8 mouse cellular contexts compared by ENCODE assay signal in the genomic region with DNA sequence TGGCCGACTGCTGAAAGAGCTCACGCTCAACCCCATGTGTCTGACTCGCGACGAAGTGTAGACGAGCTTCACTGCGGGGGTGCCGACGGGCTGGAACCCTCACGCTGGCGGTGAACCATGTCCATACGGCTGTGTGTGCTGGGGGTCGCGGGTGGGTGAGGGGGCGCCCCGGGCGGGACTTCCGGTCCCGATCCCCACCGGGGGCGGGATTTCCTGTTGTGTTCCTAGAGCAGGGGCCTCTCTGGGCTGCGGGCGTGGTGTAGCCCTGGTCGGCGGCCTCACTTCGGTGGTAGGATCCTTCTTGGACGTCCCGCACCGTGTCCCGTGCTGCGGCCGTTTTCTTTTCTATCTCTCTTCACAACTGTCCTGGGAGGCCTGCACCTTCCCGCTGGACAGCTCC. TPM values are rescaled to one million over a fixed set of nuclear protein-coding genes. Genes with fewer than 3 reads are reported as not detected.
DNase-seq lines count a peak whose midpoint lies in the region; ATAC-seq and TF ChIP-seq lines count a peak whose summit lies in the region.

No protein-coding gene starts in this region.

- no peaks in the 10 kb centered on the region for H3K27me3 ChIP-seq in kidney, adult 2 months (replicated peaks; ENCODE audit: control insufficient read depth, insufficient read depth, low read length)
- no peaks in the 10 kb centered on the region for H3K27me3 ChIP-seq in liver, embryonic 15.5 days
- no peaks in the 10 kb centered on the region for H3K27me3 ChIP-seq in neural tube, embryonic 15.5 days (replicated peaks)

- peak overlapping the region; percentile 98 for H3K4me2 ChIP-seq in liver, embryonic 15.5 days
- H3K4me2 ChIP-seq in neural tube, embryonic 15.5 days: peak overlapping the region; percentile 75

- peaks cover 5% of the 10 kb centered on the region for H3K4me1 ChIP-seq in brown adipose tissue, adult 24 weeks (ENCODE audit: control insufficient read depth, insufficient read depth, insufficient read length, low read length)
- peaks cover 23% of the 10 kb centered on the region for H3K4me1 ChIP-seq in kidney, adult 2 months (ENCODE audit: control insufficient read depth, insufficient read depth, low read length)
- peaks cover 56% of the 10 kb centered on the region for H3K4me1 ChIP-seq in liver, embryonic 15.5 days (replicated peaks)
- H3K4me1 ChIP-seq in neural tube, embryonic 15.5 days: peaks cover 64% of the 10 kb centered on the region

- ATAC-seq in liver, embryonic 15.5 days (ENCODE audit: insufficient read depth): peak; percentile 33
- peak; percentile 53 for ATAC-seq in neural tube, embryonic 15.5 days (ENCODE audit: low FRiP score)

- peak overlapping the region; percentile 73 for H3K4me3 ChIP-seq in brown adipose tissue, adult 24 weeks (ENCODE audit: insufficient read depth, low read depth, low read length)
- H3K4me3 ChIP-seq in kidney, adult 2 months (ENCODE audit: insufficient read depth, low read depth, low read length): peak overlapping the region; percentile 79
- H3K4me3 ChIP-seq in liver, embryonic 15.5 days (replicated peaks): peak overlapping the region; percentile 76
- H3K4me3 ChIP-seq in neural tube, embryonic 15.5 days (replicated peaks): peak overlapping the region; percentile 82

- 0% methylated on average over 33 of the region's 33 CpGs for WGBS in kidney, adult 2 months
- under 1% methylated on average over 33 of the region's 33 CpGs for WGBS in liver, embryonic 15.5 days (ENCODE audit: insufficient replicate concordance)
- under 1% methylated on average over 33 of the region's 33 CpGs for WGBS in neural tube, embryonic 15.5 days

- intact Hi-C loops in gastrocnemius, postnatal 14 days (cut with DNase I; ENCODE audit: low total_unique reads): no loop called here

- TF ChIP-seq POLR2A in kidney, adult 2 months (IDR thresholded peaks at IDR 0.05; ENCODE audit: low read depth, low read length): no peak

- TF ChIP-seq CTCF in kidney, adult 2 months (conservative IDR thresholded peaks at IDR 0.05; ENCODE audit: insufficient read depth, insufficient read length, low read depth, low read length): no peak

- peak; percentile 80 for DNase-seq in kidney, adult 18-20 months
- DNase-seq in kidney, adult 11 months: no peak
- DNase-seq in gastrocnemius, postnatal 14 days: peak; percentile 81
- peak; percentile 84 for DNase-seq in kidney, adult 2 months
- DNase-seq in thymus, postnatal 25 days: peak; percentile 79

- no peaks in the 10 kb centered on the region for H3K9me3 ChIP-seq in liver, embryonic 15.5 days (replicated peaks)
- no peaks in the 10 kb centered on the region for H3K9me3 ChIP-seq in neural tube, embryonic 15.5 days (replicated peaks)

- H3K9ac ChIP-seq in liver, embryonic 15.5 days: peak overlapping the region; percentile 70
- H3K9ac ChIP-seq in neural tube, embryonic 15.5 days (replicated peaks): peak overlapping the region; percentile 80

- H3K27ac ChIP-seq in brown adipose tissue, adult 24 weeks (replicated peaks; ENCODE audit: low read depth, low read length): peak overlapping the region; percentile 95
- H3K27ac ChIP-seq in kidney, adult 2 months (ENCODE audit: insufficient read depth, low read depth, low read length): peak overlapping the region; percentile 98
- peak overlapping the region; percentile 98 for H3K27ac ChIP-seq in liver, embryonic 15.5 days (replicated peaks)
- peak overlapping the region; percentile 100 for H3K27ac ChIP-seq in neural tube, embryonic 15.5 days (replicated peaks)

- H3K36me3 ChIP-seq in kidney, adult 2 months (ENCODE audit: control insufficient read depth, insufficient read depth, low read length): 0 out of 2 replicates have a peak, but pooled peaks cover 4% of the 10 kb centered on the region
- H3K36me3 ChIP-seq in liver, embryonic 15.5 days (replicated peaks): peaks cover 33% of the 10 kb centered on the region
- peaks cover 28% of the 10 kb centered on the region for H3K36me3 ChIP-seq in neural tube, embryonic 15.5 days

RNA-seq across cellular contexts. Expression of a gene that starts 1.3 kb away (rescaled TPM):
- 24.5 and 28.2 TPM in 2 replicates for polyA plus RNA-seq in brown adipose tissue, adult 24 weeks (2012; ENCODE audit: insufficient read depth, insufficient read length, missing spikeins)
- total RNA-seq in gastrocnemius, postnatal 14 days (2021): 10 to 100 TPM; 28.2 to 38.9 TPM
- 100 and 114 TPM in 2 replicates for polyA plus RNA-seq in kidney, adult 2 months (2012; rRNA removed)
- polyA plus RNA-seq in liver, embryonic 15.5 days (2015; fragmentation: Nextera tagmentation; extraction: Ambion mirVana): 26.1 and 29.4 TPM in 2 replicates
- 105 and 110 TPM in 2 replicates for polyA plus RNA-seq in neural tube, embryonic 15.5 days (2015; fragmentation: Nextera tagmentation; extraction: Ambion mirVana)

RNA-seq across cellular contexts. Expression of a gene that starts 1.4 kb away (rescaled TPM):
- 42.8 and 49.8 TPM in 2 replicates for polyA plus RNA-seq in brown adipose tissue, adult 24 weeks (2012; ENCODE audit: insufficient read depth, insufficient read length, missing spikeins)
- total RNA-seq in gastrocnemius, postnatal 14 days (2021): 10 to 100 TPM; 85.9 to 86.7 TPM
- 90.6 and 121 TPM in 2 replicates for polyA plus RNA-seq in kidney, adult 2 months (2012; rRNA removed)
- polyA plus RNA-seq in liver, embryonic 15.5 days (2015; fragmentation: Nextera tagmentation; extraction: Ambion mirVana): 27.7 and 32.3 TPM in 2 replicates
- 89.9 and 92.0 TPM in 2 replicates for polyA plus RNA-seq in neural tube, embryonic 15.5 days (2015; fragmentation: Nextera tagmentation; extraction: Ambion mirVana)

RNA-seq across cellular contexts. Expression of a gene that starts 6.8 kb away (rescaled TPM):
- 15.7 and 20.2 TPM in 2 replicates for polyA plus RNA-seq in brown adipose tissue, adult 24 weeks (2012; ENCODE audit: insufficient read depth, insufficient read length, missing spikeins)
- total RNA-seq in gastrocnemius, postnatal 14 days (2021): 10 to 100 TPM; 15.1 to 16.6 TPM
- 44.9 and 53.4 TPM in 2 replicates for polyA plus RNA-seq in kidney, adult 2 months (2012; rRNA removed)
- polyA plus RNA-seq in liver, embryonic 15.5 days (2015; fragmentation: Nextera tagmentation; extraction: Ambion mirVana): 23.8 and 28.9 TPM in 2 replicates
- 29.2 and 29.6 TPM in 2 replicates for polyA plus RNA-seq in neural tube, embryonic 15.5 days (2015; fragmentation: Nextera tagmentation; extraction: Ambion mirVana)

RNA-seq across cellular contexts. Expression of a gene that starts 19.4 kb away (rescaled TPM):
- polyA plus RNA-seq in brown adipose tissue, adult 24 weeks (2012; ENCODE audit: insufficient read depth, insufficient read length, missing spikeins): 68.5 and 73.6 TPM in 2 replicates
- total RNA-seq in gastrocnemius, postnatal 14 days (2021): 100 to 1,000 TPM; 161 to 167 TPM
- 212 and 221 TPM in 2 replicates for polyA plus RNA-seq in kidney, adult 2 months (2012; rRNA removed)
- polyA plus RNA-seq in liver, embryonic 15.5 days (2015; fragmentation: Nextera tagmentation; extraction: Ambion mirVana): 54.1 and 59.1 TPM in 2 replicates
- polyA plus RNA-seq in neural tube, embryonic 15.5 days (2015; fragmentation: Nextera tagmentation; extraction: Ambion mirVana): 433 and 459 TPM in 2 replicates

RNA-seq across cellular contexts. Expression of a gene that starts 33.7 kb away (rescaled TPM):
- polyA plus RNA-seq in brown adipose tissue, adult 24 weeks (2012; ENCODE audit: insufficient read depth, insufficient read length, missing spikeins): 252 and 500 TPM in 2 replicates
- total RNA-seq in gastrocnemius, postnatal 14 days (2021): 10 to 100 TPM; 54.5 to 62.2 TPM
- 42.1 and 57.2 TPM in 2 replicates for polyA plus RNA-seq in kidney, adult 2 months (2012; rRNA removed)
- 7.5 and 9.2 TPM in 2 replicates for polyA plus RNA-seq in liver, embryonic 15.5 days (2015; fragmentation: Nextera tagmentation; extraction: Ambion mirVana)
- 3.6 and 4.1 TPM in 2 replicates for polyA plus RNA-seq in neural tube, embryonic 15.5 days (2015; fragmentation: Nextera tagmentation; extraction: Ambion mirVana)
